Mouse (Mus musculus) lung, adult 18-20 months (tissue): Measurements from ENCODE around the gene Snrpd3.
A peak's percentile ranks its signal among the peaks of the same experiment; 100 is the strongest.
"Not testable (repeated sequence)": the region's sequence is repeated elsewhere in the genome, so short reads cannot be mapped to it uniquely, and the experiment has no call there.

Source experiments
- DNase-seq, 2 experiments: peaks; one replicate each; pipeline ENCODE4 v3.0.0; 2022; ENCODE audit warnings: mixed read lengths in 2 of 2

Snrpd3 gene

GRCm38 (mm10) chr10:75536123-75536522 is 18.8 kb downstream of the Snrpd3 start:
- no peak for DNase-seq

- no peak for DNase-seq
Measured at GRCm38 (mm10) chr10:75547901-75548300, 30.6 kb downstream of the Snrpd3 start.

GRCm38 (mm10) chr10:75548486-75548885 is 31.1 kb downstream of the Snrpd3 start:
- no peak for DNase-seq

GRCm38 (mm10) chr10:75549886-75550285 is 32.5 kb downstream of the Snrpd3 start:
- DNase-seq, result peak in 1 of 2 experiments; percentile 51

- DNase-seq, result peak; percentile 42 to 67
Measured at GRCm38 (mm10) chr10:75551175-75551574, 33.8 kb downstream of the Snrpd3 start.

- no peak for DNase-seq
Measured at GRCm38 (mm10) chr10:75552106-75552505, 34.8 kb downstream of the Snrpd3 start.

- DNase-seq, result peak in 1 of 2 experiments; percentile 28
Measured at GRCm38 (mm10) chr10:75552701-75553450, 35.5 kb downstream of the Snrpd3 start.

- no peak for DNase-seq
Measured at GRCm38 (mm10) chr10:75554090-75554489, 36.7 kb downstream of the Snrpd3 start.

- DNase-seq, result no peak
Measured at GRCm38 (mm10) chr10:75555557-75555956, 38.2 kb downstream of the Snrpd3 start.

GRCm38 (mm10) chr10:75556026-75556425 is 38.7 kb downstream of the Snrpd3 start:
- DNase-seq, result no peak

GRCm38 (mm10) chr10:75558515-75558914 is 41.2 kb downstream of the Snrpd3 start:
- DNase-seq, result no peak

- no peak for DNase-seq
Measured at GRCm38 (mm10) chr10:75559041-75559675, 41.8 kb downstream of the Snrpd3 start.

- DNase-seq, result peak; percentile 40 to 50
Measured at GRCm38 (mm10) chr10:75559676-75560548, 42.6 kb downstream of the Snrpd3 start, which contains the start of gene Lrrc75b. TSS of gene Lrrc75b (minus strand) at chr10:75560330.

GRCm38 (mm10) chr10:75560549-75560899 is 43.2 kb downstream of the Snrpd3 start:
- DNase-seq, result no peak

- no peak for DNase-seq
Measured at GRCm38 (mm10) chr10:75561071-75561654, 43.8 kb downstream of the Snrpd3 start, which contains the start of gene Ggt1. TSS of gene Ggt1 (plus strand) at chr10:75561604.

- DNase-seq, result no peak
Measured at GRCm38 (mm10) chr10:75562596-75562995, 45.2 kb downstream of the Snrpd3 start.

GRCm38 (mm10) chr10:75564687-75565265 is 47.4 kb downstream of the Snrpd3 start:
- no peak for DNase-seq

- DNase-seq, result no peak
Measured at GRCm38 (mm10) chr10:75565436-75565835, 48.1 kb downstream of the Snrpd3 start.

GRCm38 (mm10) chr10:75565906-75566305 is 48.6 kb downstream of the Snrpd3 start:
- DNase-seq, result no peak

GRCm38 (mm10) chr10:75566321-75566720 is 49.0 kb downstream of the Snrpd3 start:
- DNase-seq, result no peak

GRCm38 (mm10) chr10:75566765-75567164 is 49.4 kb downstream of the Snrpd3 start:
- DNase-seq, result not testable (repeated sequence)

- DNase-seq, result no peak
Measured at GRCm38 (mm10) chr10:75568029-75568428, 50.7 kb downstream of the Snrpd3 start.
